Mouse (Mus musculus) embryonic facial prominence, embryonic 10.5 days (tissue): ENCODE results near the gene Foxc1. TPM values are rescaled to one million over a fixed set of nuclear protein-coding genes. Genes with fewer than 3 reads are reported as not detected.

ENCODE experiments used
- DNase-seq: peaks from one replicate; pipeline ENCODE4 v3.0.0-alpha.2; 2017; ENCODE audit warnings: low spot score
- H3K27ac ChIP-seq: fragments of 300-500 bp; sonication (generic); replicated peaks from 2 replicates; pipeline ENCODE4 v1.5.1; 2016; ENCODE audit warnings: mild to moderate bottlenecking
- H3K27me3 ChIP-seq: fragments of 300-500 bp; sonication (generic); replicated peaks from 2 replicates; pipeline ENCODE4 v1.6.1; 2016; ENCODE audit warnings: low read depth, mild to moderate bottlenecking; ENCODE audit not compliant: poor library complexity, severe bottlenecking
- H3K36me3 ChIP-seq: fragments of 300-500 bp; sonication (generic); replicated peaks from 2 replicates; pipeline ENCODE4 v1.6.1; 2016; ENCODE audit warnings: mild to moderate bottlenecking, moderate library complexity
- H3K4me1 ChIP-seq: fragments of 300-500 bp; sonication (generic); 2 replicates; pipeline ENCODE4 v1.6.1; 2016
- H3K4me3 ChIP-seq: fragments of 300-500 bp; sonication (generic); 2 replicates; pipeline ENCODE4 v1.5.1; 2016; ENCODE audit warnings: mild to moderate bottlenecking, moderate library complexity
- H3K9me3 ChIP-seq: fragments of 300-500 bp; sonication (generic); 2 replicates; pipeline ENCODE4 v1.6.1; 2016; ENCODE audit warnings: mild to moderate bottlenecking
- WGBS: fragments of 180-500 bp; shearing (Covaris S2); methylation state at CpG from one replicate; pipeline ENCODE4 v1.1.7; 2016; 5-methylcytosine and 5-hydroxymethylcytosine counted together
- polyA plus RNA-seq: library from polyadenylated mRNA; unstranded; fragments of >200 nt; fragmentation: Nextera tagmentation; extraction: Ambion mirVana; gene quantifications from 2 replicates; pipeline ENCODE4 v1.2.1, GENCODE M21; 2016

Foxc1 gene
- polyA plus RNA-seq, 1 experiment from 2014 or later = 4.1 TPM

DNA sequence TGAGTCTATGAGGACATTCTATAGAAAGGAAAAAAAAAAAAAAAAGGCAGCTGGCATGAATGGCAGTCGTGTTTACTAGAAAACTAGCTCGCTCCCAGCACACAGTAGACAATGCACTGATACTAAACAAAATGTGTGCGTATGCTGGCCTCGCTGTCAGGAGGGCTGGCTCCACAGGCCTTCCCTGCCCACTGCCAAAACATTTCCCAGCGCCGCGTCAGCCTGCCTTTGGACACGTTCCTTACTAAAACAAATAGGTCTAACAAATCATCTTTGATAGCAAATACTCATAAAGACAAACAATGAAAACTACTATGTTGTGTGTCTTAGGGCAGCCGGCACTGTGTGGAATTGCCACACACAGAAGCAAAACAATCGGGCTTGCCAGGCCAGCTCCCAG lies 9.1 kb upstream of the Foxc1 start:
- no peak for DNase-seq
- no peak overlapping the region for H3K4me3 ChIP-seq
- H3K36me3 ChIP-seq = no peaks in the 10 kb centered on the region
- H3K9me3 ChIP-seq = no peaks in the 10 kb centered on the region
- H3K27me3 ChIP-seq = peaks cover 84% of the 10 kb centered on the region
- 70% methylated on average over 10 of the region's 10 CpGs for WGBS
- H3K27ac ChIP-seq = 0 out of 2 replicates have a peak overlapping the region, but pooled peaks have one; percentile 40
- H3K4me1 ChIP-seq = peaks cover 45% of the 10 kb centered on the region

DNA sequence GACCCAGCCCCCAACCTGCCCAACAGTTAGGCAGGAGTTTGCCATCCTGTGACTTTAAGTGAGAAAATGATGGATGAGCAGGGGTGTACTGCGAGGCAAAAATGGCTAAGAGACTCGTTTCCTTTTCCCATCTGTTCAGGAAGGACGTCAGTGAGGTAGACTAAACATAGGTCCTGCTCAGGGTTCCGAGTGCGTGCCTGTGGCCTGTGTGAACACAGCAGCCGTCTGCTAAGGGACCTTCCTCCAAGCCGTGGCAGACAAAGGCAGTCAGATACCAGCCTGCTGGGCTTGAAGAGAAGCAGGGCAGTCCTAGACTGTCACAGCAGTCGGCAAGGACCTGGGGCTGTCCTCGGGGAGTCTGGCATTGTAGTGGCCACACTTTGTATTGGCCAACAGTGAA lies 8.4 kb upstream of the Foxc1 start:
- Histone ChIP-seq H3K4me3 (no peak overlapping the region), H3K36me3 (no peaks in the 10 kb centered on the region), H3K27ac (peak overlapping the region; percentile 40; the same call in 1 of the 2 replicates), H3K9me3 (no peaks in the 10 kb centered on the region), H3K4me1 (peaks cover 48% of the 10 kb centered on the region), H3K27me3 (peaks cover 90% of the 10 kb centered on the region)
- WGBS = 25% methylated on average over 9 of the region's 9 CpGs
- DNase-seq = no peak

DNA sequence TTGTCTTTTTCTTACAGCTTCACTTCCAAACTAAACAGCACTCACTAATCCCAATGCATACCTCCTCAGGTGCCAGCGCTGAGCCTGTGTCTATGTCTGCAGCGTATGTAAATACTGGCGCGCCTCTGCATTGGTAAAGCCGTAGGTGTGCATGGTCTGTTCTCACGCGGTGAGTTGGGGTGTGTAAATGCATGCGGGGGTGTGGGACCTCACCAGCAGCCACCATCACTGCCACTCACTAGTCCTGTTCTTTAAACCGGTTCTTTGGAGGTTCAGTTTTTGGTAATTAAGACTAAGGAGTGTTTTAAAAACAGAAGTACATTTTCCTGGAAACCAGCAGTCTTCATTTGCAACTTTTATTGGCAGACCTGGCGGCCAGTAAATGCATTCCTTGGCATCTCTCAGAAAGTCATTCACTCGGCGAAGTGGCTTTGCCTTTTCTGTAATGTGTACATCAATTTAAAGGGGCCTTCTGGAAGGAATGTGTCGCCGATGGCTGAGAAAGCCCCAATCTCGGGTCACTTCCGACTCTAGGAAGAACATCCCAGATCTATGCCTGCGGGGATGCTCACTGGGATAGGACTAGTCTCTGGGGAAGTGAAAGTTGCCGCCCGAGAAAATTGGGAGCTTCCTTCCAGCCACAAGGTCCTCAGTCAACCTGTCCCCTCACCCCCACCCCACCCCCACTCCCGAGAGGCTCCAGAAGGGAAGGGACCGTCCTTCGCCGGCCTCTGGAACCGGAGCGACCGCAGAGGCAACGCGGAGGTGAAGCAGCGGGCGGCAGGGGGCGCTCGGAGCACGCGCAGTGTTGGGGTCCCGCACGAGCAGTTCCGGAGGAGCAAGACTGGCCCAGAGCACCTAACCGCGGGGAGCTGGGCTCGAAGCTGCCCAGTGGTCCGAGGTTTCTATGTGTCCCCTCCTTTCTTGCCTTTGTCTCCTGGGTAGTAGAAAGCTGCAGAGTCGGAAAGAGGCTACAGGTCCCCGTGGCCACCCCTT lies 5.6 kb upstream of the Foxc1 start:
- 1% methylated on average over 43 of the region's 43 CpGs for WGBS
- Histone ChIP-seq H3K9me3 (no peaks in the 10 kb centered on the region), H3K27ac (peak overlapping the region; percentile 45; the same call in 1 of the 2 replicates), H3K4me3 (peak overlapping the region; percentile 49), H3K36me3 (no peaks in the 10 kb centered on the region), H3K27me3 (peaks cover 94% of the 10 kb centered on the region), H3K4me1 (peaks cover 67% of the 10 kb centered on the region)
- peak; percentile 93 for DNase-seq

DNA sequence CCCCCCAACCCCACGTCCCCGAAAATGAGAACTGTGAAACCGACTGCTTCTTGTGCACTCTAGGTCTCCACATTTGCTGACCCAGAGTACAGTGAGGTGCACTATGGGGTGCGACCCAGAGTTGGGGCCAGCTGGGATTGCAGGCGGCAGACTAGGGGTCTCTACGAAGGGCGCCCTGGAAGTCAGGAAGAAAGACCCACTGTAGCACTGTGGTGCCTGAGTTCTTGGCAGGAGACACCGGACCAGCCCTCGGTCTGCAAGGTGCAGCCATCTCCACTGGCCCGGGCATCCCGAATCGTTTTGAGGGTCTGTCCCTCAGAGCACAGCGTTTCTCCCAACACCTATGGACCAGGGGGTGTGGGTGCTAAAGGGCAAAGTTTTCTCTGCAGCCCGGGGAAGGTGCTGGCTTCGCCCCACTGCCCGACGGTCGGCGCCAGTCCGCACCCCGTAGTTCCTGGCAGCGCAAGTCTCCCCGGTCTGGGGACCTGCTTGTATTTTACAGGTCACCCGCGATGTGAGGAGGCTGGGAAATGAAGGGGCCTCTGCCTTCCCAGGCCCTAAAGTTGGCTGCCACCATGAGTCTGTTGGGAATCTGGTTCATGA lies 4.6 kb upstream of the Foxc1 start:
- peaks cover 95% of the 10 kb centered on the region for H3K27me3 ChIP-seq
- DNase-seq = peak; percentile 52
- no peaks in the 10 kb centered on the region for H3K36me3 ChIP-seq
- H3K4me3 ChIP-seq = peak overlapping the region; percentile 49
- 3% methylated on average over 25 of the region's 25 CpGs for WGBS
- H3K27ac ChIP-seq = peak overlapping the region; percentile 45
- no peaks in the 10 kb centered on the region for H3K9me3 ChIP-seq
- H3K4me1 ChIP-seq = peaks cover 71% of the 10 kb centered on the region

DNA sequence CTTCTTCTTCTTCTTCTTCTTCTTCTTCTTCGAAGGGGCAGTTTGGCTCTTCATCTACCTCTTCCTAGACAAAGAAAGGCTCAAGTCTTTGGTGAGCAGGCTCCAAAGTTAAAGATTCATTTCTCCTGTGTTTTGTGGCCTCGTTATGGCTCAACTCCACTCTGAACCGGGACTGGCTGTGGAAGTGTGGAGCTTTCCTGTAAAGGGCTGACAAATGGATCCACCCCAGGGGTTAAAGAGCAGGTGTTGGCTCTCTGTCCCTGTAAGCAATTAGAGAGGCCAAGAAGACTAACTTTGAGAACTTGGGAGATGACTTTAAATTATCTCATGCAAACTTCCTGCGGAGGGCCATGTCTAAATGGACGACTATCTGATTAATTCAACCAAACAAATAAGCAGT lies 4.0 kb upstream of the Foxc1 start:
- no peaks in the 10 kb centered on the region for H3K9me3 ChIP-seq
- H3K27ac ChIP-seq = no peak overlapping the region
- 7% methylated on average over 5 of the region's 5 CpGs for WGBS
- peaks cover 75% of the 10 kb centered on the region for H3K4me1 ChIP-seq
- H3K36me3 ChIP-seq = no peaks in the 10 kb centered on the region
- H3K4me3 ChIP-seq = no peak overlapping the region
- peaks cover 99% of the 10 kb centered on the region for H3K27me3 ChIP-seq
- DNase-seq = no peak

DNA sequence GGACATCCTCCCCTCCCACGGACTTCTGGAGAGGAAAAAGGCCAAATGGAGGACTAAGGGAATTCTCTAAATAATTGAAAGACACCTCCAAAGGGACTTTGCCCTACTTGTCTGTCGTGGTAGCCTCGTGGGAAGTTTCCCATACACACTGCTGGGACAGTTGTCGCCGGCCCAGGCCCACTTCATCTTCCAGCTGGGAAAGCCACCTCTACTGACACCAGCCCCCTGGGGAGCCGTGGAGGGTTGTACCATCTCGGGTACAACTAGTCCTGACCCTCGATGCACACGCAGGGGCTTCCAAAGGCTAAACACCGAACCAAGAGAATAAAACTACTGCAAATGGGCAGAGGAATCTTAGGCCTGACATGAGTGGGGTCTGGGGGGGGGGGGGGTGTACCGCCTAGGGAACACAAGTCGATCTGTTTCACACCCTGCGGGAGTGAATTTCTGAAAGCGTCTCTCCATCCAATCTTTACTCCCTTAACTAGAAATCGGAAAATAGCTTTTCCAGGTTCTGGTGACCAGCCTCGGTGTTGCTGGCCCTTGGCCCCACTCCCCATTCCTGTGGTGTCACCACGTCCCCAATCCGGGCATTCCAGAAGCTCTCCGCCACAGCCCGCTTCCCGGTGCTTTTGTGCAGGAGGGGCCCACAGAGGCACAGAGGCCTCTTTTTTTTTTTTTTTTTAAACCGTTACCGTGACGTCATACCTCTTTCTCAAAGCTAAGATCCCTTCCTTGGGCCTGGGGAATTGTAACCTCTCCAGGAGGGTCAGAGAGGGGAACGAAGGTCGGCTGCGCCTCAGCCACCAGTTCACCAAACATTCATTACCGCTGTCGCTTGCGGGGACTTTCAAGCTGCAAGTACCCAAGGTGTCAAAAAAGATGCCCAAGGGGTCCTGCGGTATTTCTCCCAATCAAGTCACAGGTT lies 3.0 kb upstream of the Foxc1 start:
- Histone ChIP-seq H3K4me1 (peaks cover 75% of the 10 kb centered on the region), H3K9me3 (no peaks in the 10 kb centered on the region), H3K27me3 (peaks cover 99% of the 10 kb centered on the region), H3K4me3 (peak overlapping the region; percentile 40), H3K27ac (peak overlapping the region; percentile 30; the same call in 1 of the 2 replicates), H3K36me3 (peaks cover 9% of the 10 kb centered on the region)
- DNase-seq = peak; percentile 60
- WGBS = 1% methylated on average over 31 of the region's 31 CpGs

DNA sequence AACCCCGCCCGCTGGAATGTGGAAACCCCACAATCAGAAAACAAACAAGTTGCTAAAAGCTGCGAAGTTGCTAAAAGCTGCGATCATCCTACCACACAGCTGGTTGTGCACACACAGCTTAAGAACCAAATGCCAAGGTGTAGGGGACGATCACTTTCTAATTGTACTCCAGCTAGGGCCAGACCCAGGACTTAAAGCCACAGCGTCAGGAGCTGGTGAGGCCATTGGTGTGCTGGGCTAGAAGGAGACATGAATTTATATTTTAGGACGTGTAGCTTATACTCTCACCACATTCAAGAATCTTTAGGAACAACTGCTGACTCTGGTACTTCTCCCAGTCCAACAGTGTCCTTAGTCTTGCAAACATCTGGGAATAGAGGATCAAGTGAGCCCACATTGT lies 1.9 kb upstream of the Foxc1 start:
- Histone ChIP-seq H3K4me3 (peak overlapping the region; percentile 77; the same call in 1 of the 2 replicates), H3K27ac (0 out of 2 replicates have a peak overlapping the region, but pooled peaks have one; percentile 35), H3K4me1 (peaks cover 77% of the 10 kb centered on the region), H3K27me3 (peaks cover 99% of the 10 kb centered on the region), H3K9me3 (no peaks in the 10 kb centered on the region), H3K36me3 (peaks cover 13% of the 10 kb centered on the region)
- 3% methylated on average over 7 of the region's 7 CpGs for WGBS
- DNase-seq = no peak

DNA sequence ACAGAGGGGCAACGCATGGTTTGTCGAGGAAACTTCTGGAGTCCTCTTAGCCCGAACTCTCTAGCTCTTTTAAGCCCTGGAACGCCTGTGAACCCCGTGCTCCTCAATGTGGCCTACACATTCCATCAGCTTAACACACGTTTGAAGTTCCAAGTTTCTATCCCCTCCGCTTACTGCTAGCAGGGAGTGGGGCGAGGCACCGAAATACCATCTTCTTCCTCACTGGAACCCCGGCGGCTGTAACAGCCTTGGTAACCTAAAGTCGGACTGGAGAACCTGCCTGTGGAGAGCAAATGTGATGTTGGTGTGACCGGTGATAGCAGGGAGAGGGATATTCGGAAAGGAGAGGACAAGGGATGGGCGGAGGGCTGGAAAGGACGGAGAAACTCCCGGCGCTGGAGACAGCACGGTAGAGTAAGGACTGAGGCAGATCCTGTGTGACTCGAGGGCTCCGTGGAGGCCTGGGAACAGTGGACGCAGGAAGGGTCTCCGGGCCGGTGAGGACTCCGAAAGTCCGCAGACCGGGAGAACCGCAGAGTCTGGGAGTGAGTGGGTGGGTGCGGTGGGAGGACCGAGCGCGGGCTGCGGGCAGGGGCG lies 504 bp upstream of the Foxc1 start:
- under 1% methylated on average over 34 of the region's 34 CpGs for WGBS
- peaks cover 99% of the 10 kb centered on the region for H3K27me3 ChIP-seq
- H3K36me3 ChIP-seq = peaks cover 13% of the 10 kb centered on the region
- peaks cover 76% of the 10 kb centered on the region for H3K4me1 ChIP-seq
- peak overlapping the region; percentile 77 for H3K4me3 ChIP-seq
- H3K9me3 ChIP-seq = no peaks in the 10 kb centered on the region
- peak overlapping the region; percentile 95 for H3K27ac ChIP-seq
- no peak for DNase-seq

DNA sequence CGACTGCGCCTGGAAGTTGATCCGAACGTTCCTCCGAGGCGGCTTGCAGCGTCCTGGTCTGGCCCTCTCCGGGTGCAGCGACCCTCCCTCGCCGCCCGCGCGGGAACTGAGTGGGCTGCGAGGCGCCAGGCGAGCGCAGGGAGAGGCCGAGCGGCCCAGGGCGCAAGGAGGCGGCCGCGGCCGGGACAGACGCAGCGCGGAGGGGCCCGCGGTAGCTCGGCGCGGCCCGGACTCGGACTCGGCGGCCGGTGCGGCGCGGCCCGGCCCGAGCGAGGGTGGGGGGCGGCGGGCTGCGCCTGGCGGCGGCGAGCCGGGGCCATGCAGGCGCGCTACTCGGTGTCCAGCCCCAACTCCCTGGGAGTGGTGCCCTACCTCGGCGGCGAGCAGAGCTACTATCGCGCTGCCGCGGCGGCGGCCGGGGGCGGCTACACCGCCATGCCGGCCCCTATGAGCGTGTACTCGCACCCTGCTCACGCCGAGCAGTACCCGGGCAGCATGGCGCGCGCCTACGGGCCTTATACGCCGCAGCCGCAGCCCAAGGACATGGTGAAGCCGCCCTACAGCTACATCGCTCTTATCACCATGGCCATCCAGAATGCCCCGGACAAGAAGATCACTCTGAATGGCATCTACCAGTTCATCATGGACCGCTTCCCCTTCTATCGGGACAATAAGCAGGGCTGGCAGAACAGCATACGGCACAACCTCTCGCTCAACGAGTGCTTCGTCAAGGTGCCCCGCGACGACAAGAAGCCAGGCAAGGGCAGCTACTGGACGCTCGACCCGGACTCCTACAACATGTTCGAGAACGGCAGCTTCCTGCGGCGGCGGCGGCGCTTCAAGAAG lies 680 bp downstream of the Foxc1 start:
- peak overlapping the region; percentile 95 for H3K27ac ChIP-seq
- peaks cover 21% of the 10 kb centered on the region for H3K36me3 ChIP-seq
- H3K4me1 ChIP-seq = peaks cover 75% of the 10 kb centered on the region
- DNase-seq = peak; percentile 76
- H3K9me3 ChIP-seq = no peaks in the 10 kb centered on the region
- peaks cover 99% of the 10 kb centered on the region for H3K27me3 ChIP-seq
- WGBS = under 1% methylated on average over 101 of the region's 101 CpGs
- H3K4me3 ChIP-seq = peak overlapping the region; percentile 77

DNA sequence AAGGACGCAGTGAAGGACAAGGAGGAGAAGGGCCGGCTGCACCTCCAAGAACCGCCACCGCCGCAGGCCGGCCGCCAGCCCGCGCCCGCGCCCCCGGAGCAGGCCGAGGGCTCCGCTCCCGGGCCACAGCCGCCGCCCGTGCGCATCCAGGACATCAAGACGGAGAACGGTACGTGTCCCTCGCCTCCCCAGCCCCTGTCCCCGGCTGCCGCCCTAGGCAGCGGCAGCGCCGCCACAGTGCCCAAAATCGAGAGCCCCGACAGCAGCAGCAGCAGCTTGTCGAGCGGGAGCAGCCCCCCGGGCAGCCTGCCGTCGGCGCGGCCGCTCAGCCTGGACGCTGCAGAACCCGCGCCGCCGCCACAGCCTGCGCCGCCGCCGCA lies 1.3 kb downstream of the Foxc1 start:
- peak overlapping the region; percentile 95 for H3K27ac ChIP-seq
- no peaks in the 10 kb centered on the region for H3K9me3 ChIP-seq
- under 1% methylated on average over 47 of the region's 47 CpGs for WGBS
- H3K4me3 ChIP-seq = peak overlapping the region; percentile 77
- peaks cover 99% of the 10 kb centered on the region for H3K27me3 ChIP-seq
- no peak for DNase-seq
- H3K36me3 ChIP-seq = peaks cover 21% of the 10 kb centered on the region
- H3K4me1 ChIP-seq = peaks cover 72% of the 10 kb centered on the region
